Mouse (Mus musculus) Patski (cell line): ENCODE data around the gene Hoxa9. TPM values are rescaled to one million over a fixed set of nuclear protein-coding genes. Genes with fewer than 3 reads are reported as not detected.
A peak's percentile ranks its signal among the peaks of the same experiment; 100 is the strongest.

Experiments used
- ATAC-seq: fragments of 100-300 bp; one replicate; pipeline ENCODE4 v1.8.0; 2021
- CTCF ChIA-PET: fragments of 350-600 bp; sonication (Branson Sonifier 250); formaldehyde crosslinking; loops from one replicate; lab custom pipeline; 2022; ENCODE audit warnings: inconsistent platforms; lab: Charles Lee
- POLR2A ChIA-PET: fragments of 350-600 bp; sonication (Branson Sonifier 250); formaldehyde crosslinking; loops from one replicate; lab custom pipeline; 2022; ENCODE audit warnings: antibody characterized with exemption, inconsistent platforms; lab: Charles Lee
- DNase-seq: peaks from one replicate; pipeline ENCODE4 v3.0.0-alpha.2; 2011; ENCODE audit warnings: low read depth, low spot score
- H3K27me3 ChIP-seq: fragments of 371-371 bp; one replicate; pipeline ENCODE4 v1.5.1; 2021
- CTCF ChIP-seq: fragments of 100-300 bp; IDR thresholded peaks from one replicate; pipeline ENCODE4 v1.5.1; 2021
- in situ Hi-C: fragments of 300-500 bp; cut with MboI; formaldehyde crosslinking; loops from 3 replicates; pipeline ENCODE4 v1.11.1; 2018; ENCODE audit warnings: low pct_unique_long_range_greater_than_20kb, mixed read lengths
- polyA plus RNA-seq: library from polyadenylated mRNA; unstranded; gene quantifications from one replicate; pipeline ENCODE4 v1.2.3, GENCODE M21; 2021

Hoxa9 gene
- polyA plus RNA-seq, 1 experiment from 2014 or later: 76.7 TPM

- DNase-seq (no peak), ATAC-seq (no peak)
- no peaks in the 10 kb centered on the region for H3K27me3 ChIP-seq
- in situ Hi-C loops: no loop called here
- CTCF ChIA-PET: interaction anchor here (0.8 to 1.6 kb wide), 4 partner anchors 13 to 321 kb away, joined by 3 to 4 read pairs (median 4); no protein-coding TSS in a partner anchor
- no peak for TF ChIP-seq CTCF
- POLR2A ChIA-PET: interaction anchor here (0.6 to 0.9 kb wide), 3 partner anchors 19 to 36 kb away, joined by 3 to 5 read pairs (median 3); no protein-coding TSS in a partner anchor
Measured at GRCm38 (mm10) chr6:52197271-52197670, 33.6 kb downstream of the Hoxa9 start.

GRCm38 (mm10) chr6:52196811-52197210 lies 34.1 kb downstream of the Hoxa9 start:
- ChIA-PET CTCF (interaction anchor here (0.8 to 1.6 kb wide), 4 partner anchors 13 to 320 kb away, joined by 3 to 4 read pairs (median 4); no protein-coding TSS in a partner anchor), POLR2A (interaction anchor here (0.6 to 0.9 kb wide), 3 partner anchors 18 to 36 kb away, joined by 3 to 5 read pairs (median 3); no protein-coding TSS in a partner anchor)
- ATAC-seq (no peak), DNase-seq (no peak)
- in situ Hi-C loops: no loop called here
- no peaks in the 10 kb centered on the region for H3K27me3 ChIP-seq
- no peak for TF ChIP-seq CTCF

GRCm38 (mm10) chr6:52194690-52195089 lies 36.2 kb downstream of the Hoxa9 start:
- in situ Hi-C loops: no loop called here
- H3K27me3 ChIP-seq: no peaks in the 10 kb centered on the region
- no peak for TF ChIP-seq CTCF
- CTCF ChIA-PET: no interaction called here
- DNase-seq: no peak
- POLR2A ChIA-PET: no interaction called here
- no peak for ATAC-seq

- peak; percentile 61 for ATAC-seq
- POLR2A ChIA-PET: interaction anchor here (0.6 to 2.2 kb wide), 7 partner anchors 7 to 35 kb away, joined by 3 to 6 read pairs (median 4); partner anchors contain the start of gene Hoxa5
- in situ Hi-C loops: no loop called here
- CTCF ChIA-PET: interaction anchor here (0.8 to 1.1 kb wide), 3 partner anchors 8 to 186 kb away, joined by 3 read pairs; no protein-coding TSS in a partner anchor
- H3K27me3 ChIP-seq: no peaks in the 10 kb centered on the region
- DNase-seq: no peak
- no peak for TF ChIP-seq CTCF
Measured at GRCm38 (mm10) chr6:52191860-52192550, 38.9 kb downstream of the Hoxa9 start.

- POLR2A ChIA-PET: interaction anchor here (0.8 to 2.2 kb wide), 5 partner anchors 8 to 27 kb away, joined by 4 to 6 read pairs (median 6); partner anchors contain the start of gene Hoxa5
Measured at GRCm38 (mm10) chr6:52190906-52191810, 39.7 kb downstream of the Hoxa9 start, which contains the start of gene Hoxa4. TSS of gene Hoxa4 (minus strand) at chr6:52191753.

GRCm38 (mm10) chr6:52190410-52190809 lies 40.5 kb downstream of the Hoxa9 start:
- no peaks in the 10 kb centered on the region for H3K27me3 ChIP-seq
- no peak for DNase-seq
- POLR2A ChIA-PET: interaction anchor here (0.8 to 1.2 kb wide), 2 partner anchors 9 to 12 kb away, joined by 4 to 6 read pairs; no protein-coding TSS in a partner anchor
- ATAC-seq: no peak
- CTCF ChIA-PET: interaction anchor here (1.0 kb wide), 1 partner anchor 11 kb away, joined by 3 read pairs; no protein-coding TSS in a partner anchor
- TF ChIP-seq CTCF: no peak
- in situ Hi-C loops: no loop called here

More at GRCm38 (mm10) chr6:52190906-52191810, 39.7 kb downstream of the Hoxa9 start, which contains the start of gene Hoxa4:
- TF ChIP-seq CTCF: no peak
- in situ Hi-C loops: no loop called here
- no peak for DNase-seq
- CTCF ChIA-PET: interaction anchor here (0.8 to 1.0 kb wide), 2 partner anchors 12 to 34 kb away, joined by 3 read pairs; no protein-coding TSS in a partner anchor
- H3K27me3 ChIP-seq: no peaks in the 10 kb centered on the region
- ATAC-seq: peak; percentile 20

GRCm38 (mm10) chr6:52189909-52190308 lies 41.0 kb downstream of the Hoxa9 start:
- no peak for TF ChIP-seq CTCF
- ChIA-PET CTCF (interaction anchor here (1.3 kb wide), 1 partner anchor 11 kb away, joined by 4 read pairs; no protein-coding TSS in a partner anchor), POLR2A (interaction anchor here (1.0 kb wide), 1 partner anchor 16 kb away, joined by 4 read pairs; no protein-coding TSS in a partner anchor)
- no peaks in the 10 kb centered on the region for H3K27me3 ChIP-seq
- DNase-seq (no peak), ATAC-seq (no peak)
- in situ Hi-C loops: no loop called here

GRCm38 (mm10) chr6:52189172-52189591 lies 41.7 kb downstream of the Hoxa9 start:
- ChIA-PET POLR2A (interaction anchor here (1.0 to 1.2 kb wide), 2 partner anchors 13 to 16 kb away, joined by 3 to 4 read pairs; no protein-coding TSS in a partner anchor), CTCF (interaction anchor here (1.3 kb wide), 1 partner anchor 10 kb away, joined by 4 read pairs; no protein-coding TSS in a partner anchor)
- in situ Hi-C loops: no loop called here
- H3K27me3 ChIP-seq: no peaks in the 10 kb centered on the region
- DNase-seq (no peak), ATAC-seq (no peak)
- TF ChIP-seq CTCF: no peak

GRCm38 (mm10) chr6:52186500-52186899 lies 44.4 kb downstream of the Hoxa9 start:
- H3K27me3 ChIP-seq: no peaks in the 10 kb centered on the region
- ChIA-PET POLR2A (no interaction called here), CTCF (interaction anchor here (1.2 to 1.8 kb wide), 2 partner anchors 18 to 185 kb away, joined by 3 to 6 read pairs; partner anchors contain the start of gene Hoxa5)
- no peak for ATAC-seq
- TF ChIP-seq CTCF: no peak
- DNase-seq: no peak
- in situ Hi-C loops: no loop called here
